Mouse (Mus musculus) liver, postnatal 0 days (tissue): ENCODE results near the gene Peli2.

ENCODE experiments used
- CTCF ChIP-seq: sonication (generic); IDR thresholded peaks from 2 replicates; pipeline ENCODE4 v1.5.1; 2016; ENCODE audit warnings: antibody characterized with exemption, low read depth
- EP300 ChIP-seq: IDR thresholded peaks from 2 replicates; pipeline ENCODE4 v1.6.1; 2016; ENCODE audit warnings: antibody characterized with exemption, low read depth, mild to moderate bottlenecking

DNA sequence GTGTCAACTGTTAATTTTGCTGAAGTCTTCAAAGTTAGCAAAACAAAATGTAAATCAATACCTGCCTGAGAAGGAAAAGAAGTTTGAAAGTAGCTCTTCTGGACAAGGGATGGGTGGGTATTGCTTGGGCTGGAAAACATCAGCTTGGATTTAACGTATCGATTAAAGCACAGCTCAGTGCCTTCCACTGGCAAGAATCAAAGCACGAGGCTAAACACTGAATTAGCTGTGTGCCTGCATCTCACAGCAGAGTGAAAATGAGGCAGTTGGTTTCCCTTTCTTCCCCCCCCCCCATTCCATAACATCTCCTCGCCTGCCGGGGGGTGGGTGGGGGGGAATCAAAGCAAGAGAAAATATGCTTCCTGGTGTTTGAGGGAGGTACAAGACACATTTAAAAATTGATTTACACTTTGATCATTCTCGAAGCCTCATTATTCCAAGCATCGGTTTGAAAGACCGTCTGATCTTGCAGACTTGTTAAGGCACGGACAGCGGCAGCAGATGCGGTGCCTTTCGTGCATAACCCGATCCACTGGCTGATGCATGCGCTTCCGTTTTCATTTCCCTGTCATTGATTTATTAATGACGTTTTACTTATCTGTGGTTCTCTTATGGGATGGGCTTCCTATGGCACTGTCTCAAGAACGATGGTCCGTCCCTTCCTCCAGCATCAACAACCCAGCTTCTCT, 203.3 kb downstream of the Peli2 start:
- TF ChIP-seq CTCF: no peak
- TF ChIP-seq EP300: no peak
